Mouse (Mus musculus): ENCODE results near the gene Galnt3.

- no peak for TF ChIP-seq CTCF (IDR thresholded peaks at IDR 0.05; ENCODE audit: low read depth)
- TF ChIP-seq EP300 (IDR thresholded peaks at IDR 0.05; ENCODE audit: low read depth), result no peak
Observed at GRCm38 (mm10) chr2:66044405-66045089, 80.2 kb downstream of the Galnt3 start.
